Mouse (Mus musculus): ENCODE results near the gene Apbb2.

GRCm38 (mm10) chr5:66346756-66347155 is 271.8 kb downstream of the Apbb2 start:
- TF ChIP-seq CTCF (IDR thresholded peaks at IDR 0.05; ENCODE audit: borderline replicate concordance, insufficient read depth, low read depth, low read length) (no peak), POLR2A (IDR thresholded peaks at IDR 0.05; ENCODE audit: borderline replicate concordance, insufficient read depth, low read length) (no peak)
